Mouse (Mus musculus): ENCODE measurements around the gene Iqcd.

DNA sequence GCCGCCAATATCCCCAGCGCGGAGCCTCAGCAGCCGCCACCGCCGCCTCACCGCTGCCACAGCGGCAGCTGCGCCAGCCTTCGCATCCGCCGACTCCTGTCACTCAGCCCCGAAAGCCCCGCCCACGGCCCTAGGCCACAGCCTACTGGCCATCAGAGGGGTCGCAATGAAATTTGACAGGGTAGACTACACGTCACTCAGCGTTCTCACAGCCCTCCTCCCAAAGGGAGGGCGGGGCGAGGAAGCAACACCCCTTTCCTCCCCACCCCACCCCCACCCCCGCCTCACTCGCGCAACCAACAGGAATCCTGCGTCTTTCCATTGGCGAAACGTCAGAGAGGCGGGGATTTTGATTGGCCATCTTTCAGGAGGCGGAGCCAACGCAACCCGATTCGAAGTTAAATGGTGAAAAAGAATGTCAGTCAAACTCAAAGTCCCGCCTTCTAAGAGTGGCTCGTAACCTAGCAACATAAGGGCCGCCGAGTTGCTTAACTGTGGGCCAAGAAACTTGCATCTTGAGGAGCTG lies at the start of gene Iqcd, which contains the start of gene Tpcn1:
- no peak for TF ChIP-seq CTCF (IDR thresholded peaks at IDR 0.05; ENCODE audit: low read depth, low read length)
- TF ChIP-seq POLR2A (IDR thresholded peaks at IDR 0.05; ENCODE audit: extremely low read depth, insufficient read depth, low read length) = peak; percentile 98
